Mouse (Mus musculus): ENCODE measurements around the gene Slc9b1.

Slc9b1 gene

GRCm38 (mm10) chr3:135438531-135438912, 90.7 kb downstream of the Slc9b1 start:
- DNase-seq (ENCODE audit: low spot score in 2 of 2) = peak; percentile 96 to 97

- peak; percentile 80 to 83 for DNase-seq (ENCODE audit: low spot score in 2 of 2)
Observed at GRCm38 (mm10) chr3:135438913-135439531, 91.2 kb downstream of the Slc9b1 start.

- no peak for DNase-seq (ENCODE audit: low spot score in 2 of 2)
Observed at GRCm38 (mm10) chr3:135439651-135440050, 91.8 kb downstream of the Slc9b1 start.

- peak; percentile 65 to 72 for DNase-seq (ENCODE audit: low spot score in 2 of 2)
Observed at GRCm38 (mm10) chr3:135440221-135440620, 92.4 kb downstream of the Slc9b1 start.

- DNase-seq (ENCODE audit: low spot score in 2 of 2) = peak in 1 of 2 experiments; percentile 30
Observed at GRCm38 (mm10) chr3:135440621-135441020, 92.8 kb downstream of the Slc9b1 start.

- DNase-seq (ENCODE audit: low spot score in 2 of 2) = no peak
Observed at GRCm38 (mm10) chr3:135444930-135445329, 97.1 kb downstream of the Slc9b1 start.

All from spleen, postnatal 10 days (tissue).